Mouse (Mus musculus) c-Kit-negative CD71-positive TER-119-positive erythroid progenitor cells, embryonic 14.5 days (primary cell): ENCODE results near the gene Opa1.
A peak's percentile ranks its signal among the peaks of the same experiment; 100 is the strongest.

Experiments
- DNase-seq: peaks from one replicate; pipeline ENCODE4 v3.0.0-alpha.2; 2013; ENCODE audit warnings: low read depth, low spot score

Gene Opa1

DNA sequence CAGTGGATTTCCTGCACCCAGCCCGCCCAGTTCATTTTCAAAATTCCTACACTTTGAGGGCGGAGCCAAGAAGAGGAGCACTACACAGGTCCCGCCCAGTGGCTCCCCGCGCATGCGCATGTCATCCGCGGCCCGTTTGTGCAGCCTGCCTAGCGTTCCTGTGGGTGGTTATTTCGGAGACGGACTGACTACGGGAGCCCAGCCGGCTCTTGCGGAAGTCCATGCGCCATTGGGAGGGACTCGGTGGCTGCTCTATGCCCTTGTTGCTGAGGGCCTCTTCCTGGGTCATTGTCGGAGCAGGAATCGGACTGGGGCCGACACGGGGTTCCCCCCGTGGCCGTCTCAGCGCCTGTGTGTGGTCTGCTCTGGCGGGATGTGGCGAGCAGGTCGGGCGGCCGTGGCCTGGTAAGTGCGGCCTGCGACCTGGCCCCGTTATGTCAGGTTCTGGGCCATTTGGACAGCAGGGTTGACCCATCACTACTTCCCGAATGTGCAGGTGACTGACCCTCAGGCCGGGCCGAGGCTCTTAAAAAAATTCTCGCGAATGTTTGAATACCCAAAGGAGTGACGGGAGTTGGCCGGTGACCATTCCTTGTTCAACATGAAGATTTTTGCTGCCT lies at the start of gene Opa1:
Gene Opa1, plus strand, starts transcription at position 168 of the 620 bp plus-strand sequence.
- peak; percentile 94 for DNase-seq

DNA sequence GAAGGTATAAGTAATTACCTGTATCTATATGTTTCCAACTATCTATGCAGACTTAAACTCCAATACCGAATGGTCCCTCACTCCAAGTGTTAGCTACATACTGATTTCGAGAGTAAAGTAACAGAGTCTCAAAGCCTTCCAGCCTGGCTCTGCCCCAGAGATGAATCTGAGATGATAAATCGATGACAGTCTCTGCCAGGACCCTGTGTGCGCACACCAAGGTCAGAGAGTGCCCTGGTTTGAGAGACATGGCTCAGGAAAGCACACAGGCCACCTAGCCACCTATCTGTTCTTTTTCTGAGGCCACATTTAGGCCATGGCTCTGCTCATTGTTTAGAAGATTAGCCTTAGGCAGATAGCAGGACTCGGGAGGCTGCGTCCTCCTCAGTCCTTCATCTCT lies 45.5 kb upstream of the Opa1 start:
- no peak for DNase-seq

DNA sequence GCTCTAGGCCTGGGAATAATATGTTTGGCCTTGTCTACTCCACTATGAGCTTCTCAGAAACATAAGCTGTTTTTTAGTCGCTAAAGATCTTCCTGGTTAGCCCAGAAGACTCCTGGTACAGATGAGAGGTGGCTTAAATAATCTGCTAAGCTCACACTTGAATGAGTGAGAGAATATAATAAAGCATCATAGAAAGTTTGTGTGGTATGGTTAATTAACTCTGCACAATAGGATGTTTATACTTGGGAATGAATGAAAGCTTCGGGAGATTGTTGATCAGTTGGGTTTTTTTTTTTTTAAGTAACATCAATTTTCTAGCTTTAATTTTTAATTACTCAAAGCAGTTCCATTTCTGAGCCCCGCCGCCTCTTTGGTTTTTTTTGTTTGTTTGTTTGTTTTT lies 43.3 kb upstream of the Opa1 start:
- no peak for DNase-seq

DNA sequence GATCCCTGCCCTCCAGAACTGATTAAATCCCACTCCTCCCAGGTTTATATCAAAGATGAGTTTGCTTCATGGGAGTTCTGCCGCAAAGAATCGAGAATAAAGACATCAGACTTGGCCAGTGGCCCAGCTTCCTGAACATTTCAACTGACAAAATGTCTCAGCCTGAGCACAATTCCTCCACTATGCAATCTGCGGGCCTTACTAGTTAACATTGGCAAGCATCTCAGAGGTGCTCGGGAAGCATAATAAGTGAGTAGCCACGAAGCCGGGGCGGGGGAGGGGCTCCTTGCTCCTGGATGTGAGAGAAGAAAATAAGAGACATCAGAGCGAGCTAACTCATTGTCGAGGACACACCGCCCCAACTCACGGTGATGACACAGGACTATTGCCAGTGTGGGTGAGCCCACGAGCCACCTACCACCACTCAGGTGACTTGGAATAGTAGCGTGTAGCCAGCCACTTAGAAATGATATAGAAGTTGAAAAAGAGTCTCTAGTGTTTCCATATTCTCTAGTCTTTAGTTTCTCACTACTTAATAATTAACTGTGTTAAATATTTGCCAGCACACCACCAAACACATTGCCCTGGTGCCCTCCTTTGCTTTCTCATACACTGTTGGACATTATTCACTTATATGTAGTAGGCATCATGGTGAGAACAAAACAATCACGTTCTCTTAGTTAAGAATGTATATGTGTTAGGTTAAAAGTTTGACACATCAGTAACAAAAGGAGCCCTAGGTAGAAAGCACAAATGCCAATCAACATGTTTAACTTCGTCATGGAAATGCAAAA lies 42.5 kb upstream of the Opa1 start:
- DNase-seq, result no peak

DNA sequence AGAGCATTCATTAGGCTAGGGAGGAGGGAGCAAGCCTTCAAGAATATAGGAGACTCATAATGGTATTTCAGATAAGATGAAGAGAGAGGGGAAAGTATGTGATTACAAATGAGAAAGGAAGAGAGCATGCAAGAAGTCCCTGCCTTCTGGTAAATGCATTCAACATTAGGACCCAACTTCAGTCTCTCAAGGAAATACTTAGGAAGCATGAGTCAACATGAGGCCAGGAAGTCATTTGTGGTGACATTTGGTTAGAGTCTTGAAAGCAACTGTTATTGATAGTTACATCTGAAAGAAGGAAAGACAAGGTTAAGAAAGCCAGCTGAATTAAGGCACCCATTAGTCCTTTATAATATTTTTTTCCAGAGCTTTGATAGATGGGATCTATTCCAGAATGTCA lies 39.2 kb upstream of the Opa1 start:
- no peak for DNase-seq

DNA sequence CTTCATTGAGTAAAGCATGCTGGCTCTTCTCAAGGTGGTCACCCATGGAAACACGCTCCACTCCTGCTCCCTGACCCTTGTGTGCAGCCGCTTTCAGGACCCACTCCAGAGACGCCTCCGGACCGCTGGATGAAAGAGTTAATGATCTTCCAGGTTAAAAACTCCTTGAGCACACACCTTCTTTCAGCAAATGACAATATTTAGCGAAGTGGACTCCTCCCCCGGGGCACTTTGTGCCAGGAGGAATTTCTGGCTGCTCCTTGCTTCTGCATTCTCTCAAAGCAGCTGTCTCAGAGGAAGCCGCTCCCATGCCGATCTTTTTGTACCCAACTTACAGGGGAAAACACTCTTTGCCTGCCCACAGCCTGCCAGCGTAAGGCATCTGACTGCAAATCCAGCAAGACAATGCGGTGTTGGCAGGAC lies 37.9 kb upstream of the Opa1 start:
- DNase-seq, result no peak

DNA sequence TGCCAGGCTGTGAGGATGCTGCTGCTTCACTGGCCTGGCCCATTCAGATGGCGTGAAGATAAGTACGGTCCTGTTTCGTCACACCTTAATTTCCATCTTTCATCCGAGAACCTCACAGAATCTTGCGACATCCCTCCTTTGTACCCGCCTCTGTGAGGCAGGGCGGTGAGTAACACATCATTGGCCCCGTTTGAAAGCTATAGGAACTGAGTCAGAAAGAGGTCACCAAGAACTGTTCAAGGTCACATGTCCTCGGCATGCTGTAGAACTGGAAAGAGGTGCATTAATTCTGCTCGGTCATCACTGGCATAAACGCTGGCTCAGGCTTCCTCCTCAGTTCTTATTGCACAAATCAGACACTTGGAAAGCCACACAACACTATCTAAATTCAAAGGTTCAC lies 34.3 kb upstream of the Opa1 start, which contains the start of gene Atp13a4:
Gene Atp13a4, minus strand, starts transcription at position 36 of the 400 bp plus-strand sequence.
- no peak for DNase-seq

DNA sequence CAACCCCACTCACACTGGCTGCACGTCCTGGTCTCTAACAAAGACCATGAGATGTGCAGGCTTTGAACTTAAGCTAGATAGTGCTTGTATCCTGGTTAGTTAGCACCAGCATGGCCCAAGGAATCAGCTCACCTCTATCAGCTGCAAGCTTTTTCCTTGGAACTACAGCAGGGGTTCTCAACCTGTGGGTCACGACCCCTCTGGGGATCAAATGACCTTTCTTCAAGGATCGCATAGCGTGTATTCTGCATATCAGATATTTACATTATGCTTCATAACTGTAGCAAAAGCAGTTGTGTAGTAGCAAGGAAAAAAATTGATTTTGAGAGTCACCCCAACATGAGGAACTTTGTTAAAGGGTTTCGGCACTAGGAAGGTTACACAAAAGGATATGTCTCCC lies 19.5 kb upstream of the Opa1 start:
- no peak for DNase-seq

DNA sequence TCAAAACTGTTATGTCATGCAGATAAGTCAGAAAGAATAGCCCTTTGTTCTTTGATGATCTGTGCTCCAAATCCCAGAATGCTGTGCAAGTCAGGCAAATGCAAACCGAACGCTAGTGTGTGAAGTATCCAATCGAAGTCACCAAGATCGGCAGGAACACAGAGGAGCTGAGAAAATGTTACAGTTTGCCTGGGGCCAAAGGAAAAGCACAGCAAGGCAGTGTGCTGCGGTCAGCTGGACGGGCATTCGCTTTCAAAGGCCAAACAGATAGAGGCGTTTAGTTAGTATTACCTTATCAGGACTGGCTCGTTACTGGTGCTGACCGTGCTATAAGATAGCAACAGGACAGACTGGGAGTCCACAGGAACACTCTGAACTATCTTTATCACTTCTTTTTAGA lies 18.7 kb upstream of the Opa1 start:
- DNase-seq, result no peak

DNA sequence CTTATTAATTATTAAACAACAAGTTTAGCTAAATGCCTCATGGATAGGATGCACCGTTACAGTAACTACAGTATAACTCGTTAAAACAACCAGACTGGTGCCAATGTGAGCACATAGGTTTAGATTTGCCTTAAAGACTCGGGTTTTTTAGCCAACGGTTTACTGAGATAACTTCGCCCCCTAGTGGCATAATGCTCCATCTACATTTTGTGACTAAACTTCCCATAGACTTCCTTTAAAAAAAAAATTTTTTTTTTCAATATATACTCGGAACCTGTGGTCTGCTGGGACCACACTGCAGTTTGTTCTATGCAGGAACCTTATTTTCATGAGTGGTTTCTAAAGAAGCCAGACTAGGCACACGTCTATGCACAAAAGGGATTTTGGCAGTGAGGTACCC lies 18.3 kb upstream of the Opa1 start:
- no peak for DNase-seq

DNA sequence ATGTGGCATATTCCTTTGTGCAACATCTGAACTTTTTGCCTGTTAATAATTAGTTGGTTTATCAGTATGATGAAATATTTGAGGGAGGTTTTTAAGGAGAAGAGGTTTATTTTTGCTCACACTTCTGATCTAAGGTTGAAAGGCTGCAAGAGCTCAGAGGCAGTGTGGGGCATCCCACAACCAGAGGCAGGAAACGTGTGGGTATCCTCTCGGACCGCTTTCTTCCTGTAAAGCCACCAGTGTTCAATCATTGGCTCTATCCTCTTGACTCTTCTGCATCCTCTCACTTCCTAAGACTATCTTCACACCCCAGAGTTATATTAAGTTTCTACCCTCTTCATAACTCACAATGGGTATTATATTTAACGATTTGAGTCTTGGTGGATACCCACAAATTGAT lies 5.1 kb upstream of the Opa1 start:
- DNase-seq, result no peak

DNA sequence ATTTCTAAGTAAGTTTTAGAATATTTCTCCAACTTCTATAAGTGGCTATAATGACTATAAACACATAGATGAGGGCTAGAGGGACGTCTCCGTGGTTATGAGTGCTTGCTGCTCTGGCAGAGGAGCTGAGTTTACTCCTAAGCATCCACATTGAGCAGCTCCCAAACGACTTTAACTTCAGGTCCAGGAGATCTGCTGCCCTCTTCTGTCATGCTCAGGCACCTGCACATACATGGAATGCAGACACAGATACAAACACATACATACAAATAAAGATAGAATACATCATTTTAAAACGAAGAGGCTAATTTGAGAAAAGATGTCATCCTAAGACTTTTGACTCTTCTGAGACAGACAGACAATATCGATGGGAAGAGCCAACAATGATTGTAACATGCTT lies 3.5 kb upstream of the Opa1 start:
- DNase-seq, result no peak

DNA sequence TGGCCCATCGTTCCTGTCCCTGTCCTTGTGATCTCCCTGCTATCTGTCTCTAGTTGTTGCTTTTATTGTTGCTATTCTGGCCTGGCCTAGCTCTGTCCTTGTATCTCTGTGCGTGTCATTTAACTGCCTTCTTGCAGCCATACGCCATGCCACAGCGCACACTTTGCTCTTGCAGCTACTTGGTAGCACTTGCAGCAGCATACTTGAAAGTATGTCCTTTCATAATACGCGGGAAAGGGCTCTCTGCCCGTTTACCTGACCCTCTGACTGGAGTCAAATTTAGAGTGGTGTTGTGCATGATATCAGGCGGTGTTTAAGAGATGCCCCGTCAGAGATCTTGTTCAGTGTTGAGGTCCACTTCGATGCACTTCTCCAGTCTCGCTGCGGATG lies 648 bp downstream of the Opa1 start:
- peak; percentile 16 for DNase-seq

DNA sequence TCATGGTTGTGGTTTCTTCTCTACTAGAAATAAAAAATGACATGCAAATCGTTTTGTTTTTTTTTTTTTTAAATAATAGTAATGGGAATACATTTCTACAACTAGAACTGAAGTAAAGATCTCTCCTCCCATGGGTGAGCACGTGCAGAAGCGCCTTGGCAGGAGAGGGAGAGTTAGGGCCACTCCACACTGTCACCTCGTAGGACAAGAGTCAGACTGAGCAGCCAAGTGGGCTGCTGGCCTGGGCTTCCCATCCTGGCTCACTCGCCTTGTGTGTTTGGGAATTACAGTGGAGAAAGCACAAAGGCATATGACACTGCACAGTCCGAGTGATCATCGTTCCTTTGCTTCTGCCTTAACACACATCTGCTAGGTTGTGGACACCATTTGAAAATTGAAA lies 13.0 kb downstream of the Opa1 start:
- DNase-seq, result no peak

DNA sequence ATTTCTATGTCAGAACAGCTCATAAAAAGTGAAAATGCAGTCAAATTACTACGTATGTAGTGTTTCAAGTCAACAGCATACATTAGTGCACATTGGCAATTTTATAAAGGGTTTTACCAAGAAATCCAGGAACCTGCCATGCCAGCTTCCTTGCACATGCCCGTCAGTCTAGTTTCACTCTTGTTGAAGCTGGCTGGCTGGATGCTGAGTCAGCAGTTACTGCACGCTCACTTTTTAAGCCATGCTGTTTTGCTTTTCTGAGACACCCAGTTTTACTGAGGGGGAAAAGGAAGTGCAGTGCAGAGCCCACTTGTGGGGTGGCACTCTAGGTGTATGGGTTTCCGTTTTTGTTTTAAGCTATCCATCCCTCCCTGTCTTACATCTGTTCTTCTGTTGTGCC lies 18.0 kb downstream of the Opa1 start:
- DNase-seq, result no peak

DNA sequence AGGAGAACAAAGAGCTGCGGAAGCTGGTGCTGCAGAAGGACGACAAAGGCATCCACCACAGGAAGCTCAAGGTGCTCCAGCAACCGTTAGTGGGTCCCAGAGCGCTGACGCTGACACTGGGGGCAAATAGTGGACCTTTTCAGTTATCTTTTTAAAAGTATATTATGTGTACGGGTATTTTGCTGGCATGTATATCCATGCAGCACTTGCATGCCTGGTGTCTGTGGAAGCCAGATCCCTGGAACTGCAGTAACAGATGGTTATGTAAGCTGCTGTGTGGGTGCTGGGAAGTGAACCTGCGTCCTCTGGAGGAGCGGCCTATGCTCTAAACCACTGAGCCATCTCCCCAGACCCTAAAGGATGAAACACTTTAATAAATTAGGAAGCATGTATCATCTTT lies 26.4 kb downstream of the Opa1 start:
- no peak for DNase-seq

DNA sequence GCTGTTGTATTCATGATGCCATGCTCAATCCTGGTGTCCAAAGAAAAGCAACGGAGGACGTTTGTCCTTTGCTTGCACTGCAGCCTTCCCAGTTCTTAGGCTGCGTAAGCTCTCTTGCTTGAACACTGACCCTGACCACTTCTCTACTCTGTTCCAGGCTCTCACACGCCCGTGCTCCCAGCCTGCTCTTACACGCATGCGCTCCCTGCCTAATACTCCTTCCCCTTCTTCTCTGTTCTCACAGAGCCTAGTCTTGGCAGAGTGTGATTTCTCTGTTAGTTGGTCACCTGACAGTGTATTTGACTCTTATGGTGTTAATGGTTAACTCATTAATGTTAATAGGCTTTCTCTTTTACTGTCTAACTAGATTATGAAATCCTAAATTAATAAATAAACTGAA lies 28.0 kb downstream of the Opa1 start:
- no peak for DNase-seq

DNA sequence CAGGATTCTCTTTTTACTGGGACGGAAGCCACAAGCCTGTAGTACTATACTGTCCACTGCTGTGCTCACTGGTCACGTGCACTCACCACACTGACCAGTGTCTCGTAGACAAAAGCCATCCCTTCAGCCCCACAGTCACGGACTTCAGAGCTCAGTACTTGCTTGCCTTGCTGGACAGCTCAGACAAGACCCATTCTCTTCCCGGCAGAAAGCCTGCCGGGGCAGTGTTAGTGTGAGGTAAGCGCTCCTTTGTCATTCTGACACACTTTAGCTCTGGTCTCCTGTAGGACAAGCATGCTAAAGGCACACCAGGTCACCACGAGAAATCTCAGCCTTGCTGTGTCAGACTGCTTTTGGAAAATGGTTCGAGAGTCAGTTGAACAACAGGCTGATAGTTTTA lies 35.6 kb downstream of the Opa1 start:
- DNase-seq, result no peak

DNA sequence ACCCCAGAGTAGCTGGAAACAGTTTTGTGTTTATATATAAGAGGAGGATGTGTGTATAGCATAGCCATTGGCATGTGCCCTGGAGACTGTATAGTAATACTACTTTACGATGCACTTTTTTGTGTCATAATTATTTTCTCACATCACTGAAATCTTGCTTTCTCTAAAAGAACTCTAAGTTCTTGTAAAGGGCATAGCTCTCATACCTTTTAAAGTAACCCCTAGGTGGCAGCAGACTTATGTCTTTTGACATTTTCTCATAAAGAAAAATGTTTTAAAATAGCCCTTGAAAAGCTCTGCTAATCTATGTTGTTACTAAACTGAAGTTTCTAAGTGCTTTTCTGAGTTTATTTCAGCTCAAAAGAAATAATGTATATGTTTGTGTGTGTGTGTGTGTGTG lies 49.9 kb downstream of the Opa1 start:
- no peak for DNase-seq

DNA sequence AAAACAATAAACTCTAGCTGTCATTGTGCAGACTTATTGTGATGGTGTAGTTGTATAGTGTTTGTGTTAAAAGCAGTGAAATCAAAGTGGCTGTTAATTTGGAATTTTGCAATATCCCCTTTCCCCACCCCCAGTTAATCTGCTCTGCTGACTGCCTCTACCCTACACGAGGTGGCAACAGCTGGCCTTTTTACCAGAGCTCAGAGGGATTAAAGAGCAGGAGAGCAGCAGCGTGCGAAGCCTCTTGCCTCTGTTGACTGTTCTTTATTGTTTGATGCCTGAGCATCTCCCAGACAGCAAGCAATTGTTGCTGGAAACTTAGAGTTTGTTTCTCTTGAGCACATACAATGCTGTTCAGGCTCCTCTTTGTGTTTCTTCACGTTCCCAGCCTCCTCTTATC lies 56.6 kb downstream of the Opa1 start:
- DNase-seq, result no peak

DNA sequence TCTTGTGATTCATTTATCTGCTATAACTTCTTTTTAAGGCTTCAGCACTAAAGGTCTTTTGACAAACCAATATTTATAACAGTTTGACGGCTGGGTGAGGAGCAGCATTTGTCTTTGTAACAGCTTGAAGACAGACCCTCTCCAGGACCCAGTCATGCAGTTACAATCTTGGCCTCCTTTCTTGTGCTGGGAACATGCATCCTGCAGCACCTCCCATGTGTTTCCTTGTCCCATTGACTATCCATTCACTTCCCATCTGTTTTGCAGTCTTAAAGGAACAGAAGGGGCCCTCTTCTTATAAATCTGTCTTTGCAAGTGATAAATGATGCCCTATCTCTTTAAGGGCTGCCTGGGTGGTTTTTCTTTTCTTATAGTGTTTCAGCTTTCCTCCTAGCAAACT lies 63.2 kb downstream of the Opa1 start:
- no peak for DNase-seq

DNA sequence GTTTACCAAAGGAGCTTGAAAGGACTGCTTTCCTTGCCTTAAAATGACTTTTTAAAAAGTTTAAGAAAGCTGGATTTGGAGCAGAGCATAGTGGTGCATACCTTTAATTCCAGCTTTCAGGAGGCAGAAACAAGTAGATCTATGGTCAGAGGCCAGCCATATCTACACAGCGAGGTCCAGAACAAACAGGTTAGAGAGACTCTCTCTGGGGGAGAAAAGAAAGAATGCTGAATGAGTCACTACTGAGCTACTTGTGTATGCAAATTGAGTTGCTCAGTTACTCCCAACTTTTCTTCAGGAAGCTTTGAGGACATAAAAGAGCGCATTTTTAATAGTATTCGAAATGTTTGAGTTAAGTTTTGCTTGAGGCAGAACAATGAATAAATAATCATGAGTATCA lies 65.7 kb downstream of the Opa1 start:
- no peak for DNase-seq

DNA sequence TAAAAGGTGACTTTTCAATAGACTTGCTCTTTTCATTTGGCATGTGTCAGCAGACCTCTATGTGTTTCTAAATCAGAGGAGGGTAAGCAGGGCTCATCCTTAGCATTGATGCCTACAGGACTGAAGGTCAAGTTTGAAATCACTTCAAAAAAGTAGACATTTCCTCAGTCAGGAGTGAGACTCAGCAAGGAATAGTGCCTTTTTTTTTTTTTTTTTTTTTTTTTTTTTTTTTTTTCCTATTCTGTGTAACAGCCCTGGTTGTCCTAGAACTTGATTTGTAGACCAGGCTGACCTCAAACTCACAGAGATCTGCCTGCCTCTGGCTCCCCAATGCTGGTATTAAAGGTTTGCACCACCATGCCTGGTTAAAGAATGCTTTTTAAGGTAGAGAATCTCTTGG lies 67.1 kb downstream of the Opa1 start:
- no peak for DNase-seq
